Mouse (Mus musculus) lung, postnatal 0 days (tissue): ENCODE measurements around the gene Msi2. TPM values are rescaled to one million over a fixed set of nuclear protein-coding genes. Genes with fewer than 3 reads are reported as not detected.
A peak's percentile ranks its signal among the peaks of the same experiment; 100 is the strongest.

Experiments used
- ATAC-seq: fragments of 200-750 bp; cut with Nextera tagmentation; 2 replicates; pipeline ENCODE4 v1.8.0; 2017; ENCODE audit warnings: moderate library complexity
- DNase-seq: peaks from one replicate; pipeline ENCODE4 v3.0.0-alpha.2; 2016; ENCODE audit warnings: low spot score
- H3K27ac ChIP-seq: fragments of 300-500 bp; sonication (generic); 2 replicates; pipeline ENCODE4 v1.5.1; 2014; ENCODE audit warnings: antibody characterized with exemption, mild to moderate bottlenecking, low read length, mixed read lengths
- H3K27me3 ChIP-seq: fragments of 300-500 bp; sonication (generic); replicated peaks from 2 replicates; pipeline ENCODE4 v1.6.1; 2014; ENCODE audit warnings: low read length, mixed read lengths; ENCODE audit not compliant: insufficient read depth
- H3K36me3 ChIP-seq: fragments of 300-500 bp; sonication (generic); 2 replicates; pipeline ENCODE4 v1.6.1; 2014; ENCODE audit warnings: low read length, mixed read lengths; ENCODE audit not compliant: insufficient read depth
- H3K4me1 ChIP-seq: fragments of 300-500 bp; sonication (generic); 2 replicates; pipeline ENCODE4 v1.6.1; 2014; ENCODE audit warnings: antibody characterized with exemption, low read depth, low read length, mixed read lengths; ENCODE audit not compliant: insufficient read depth
- H3K4me2 ChIP-seq: fragments of 300-500 bp; sonication (generic); replicated peaks from 2 replicates; pipeline ENCODE4 v1.6.1; 2014; ENCODE audit warnings: low read depth, mild to moderate bottlenecking, low read length, moderate library complexity, mixed read lengths
- H3K4me3 ChIP-seq: fragments of 300-500 bp; sonication (generic); 2 replicates; pipeline ENCODE4 v1.5.1; 2014; ENCODE audit warnings: low read depth, low read length
- H3K9ac ChIP-seq: fragments of 300-500 bp; sonication (generic); replicated peaks from 2 replicates; pipeline ENCODE4 v1.6.1; 2014; ENCODE audit warnings: low read depth, mild to moderate bottlenecking
- H3K9me3 ChIP-seq: fragments of 300-500 bp; sonication (generic); 2 replicates; pipeline ENCODE4 v1.6.1; 2016; ENCODE audit warnings: low read length, mixed read lengths
- CTCF ChIP-seq: IDR thresholded peaks from 2 replicates; pipeline ENCODE4 v1.5.1; 2016; ENCODE audit warnings: antibody characterized with exemption, mild to moderate bottlenecking
- EP300 ChIP-seq: IDR thresholded peaks from 2 replicates; pipeline ENCODE4 v1.6.1; 2016; ENCODE audit warnings: antibody characterized with exemption, mild to moderate bottlenecking, control low read depth
- WGBS: fragments of 180-500 bp; shearing (Covaris S2); extraction: QIAGEN DNeasy Blood & Tissue Kit; methylation state at CpG from one replicate; pipeline ENCODE4 v1.1.7; 2014; 5-methylcytosine and 5-hydroxymethylcytosine counted together
- polyA plus RNA-seq: library from polyadenylated mRNA; unstranded; fragments of >200 nt; fragmentation: Nextera tagmentation; extraction: Ambion mirVana; gene quantifications from 2 replicates; pipeline ENCODE4 v1.2.1, GENCODE M21; 2015

Gene Msi2
- polyA plus RNA-seq, 1 experiment from 2014 or later = 12.6 TPM

- peak; percentile 47 for DNase-seq
- Histone ChIP-seq H3K9ac (no peak overlapping the region), H3K4me2 (no peak overlapping the region), H3K27ac (no peak overlapping the region), H3K9me3 (no peaks in the 10 kb centered on the region), H3K4me3 (no peak overlapping the region), H3K4me1 (no peaks in the 10 kb centered on the region; the same call in 1 of the 2 replicates), H3K27me3 (no peaks in the 10 kb centered on the region), H3K36me3 (0 out of 2 replicates have a peak, but pooled peaks cover 3% of the 10 kb centered on the region)
- 50% methylated on average over 18 of the region's 18 CpGs for WGBS
- peak; percentile 71 for ATAC-seq
- TF ChIP-seq EP300 = no peak
- TF ChIP-seq CTCF = no peak
Measured at GRCm38 (mm10) chr11:88654391-88655213, 63.7 kb downstream of the Msi2 start.

GRCm38 (mm10) chr11:88650275-88650674, 68.0 kb downstream of the Msi2 start:
- Histone ChIP-seq H3K4me1 (no peaks in the 10 kb centered on the region; the same call in 1 of the 2 replicates), H3K27me3 (no peaks in the 10 kb centered on the region), H3K9me3 (no peaks in the 10 kb centered on the region), H3K27ac (no peak overlapping the region), H3K4me3 (no peak overlapping the region), H3K9ac (no peak overlapping the region), H3K36me3 (0 out of 2 replicates have a peak, but pooled peaks cover 3% of the 10 kb centered on the region), H3K4me2 (no peak overlapping the region)
- no peak for ATAC-seq
- TF ChIP-seq CTCF (no peak), EP300 (no peak)
- 45% methylated on average over 4 of the region's 4 CpGs for WGBS
- no peak for DNase-seq

GRCm38 (mm10) chr11:88649009-88649408, 69.3 kb downstream of the Msi2 start:
- Histone ChIP-seq H3K36me3 (no peaks in the 10 kb centered on the region), H3K4me1 (no peaks in the 10 kb centered on the region), H3K4me3 (no peak overlapping the region), H3K4me2 (no peak overlapping the region), H3K9ac (no peak overlapping the region), H3K27ac (no peak overlapping the region), H3K9me3 (no peaks in the 10 kb centered on the region), H3K27me3 (no peaks in the 10 kb centered on the region)
- DNase-seq (no peak), ATAC-seq (no peak)
- WGBS = 33% methylated on average over 2 of the region's 2 CpGs
- TF ChIP-seq EP300 (no peak), CTCF (no peak)

- no peak for TF ChIP-seq CTCF
- no peak for TF ChIP-seq EP300
- DNase-seq (no peak), ATAC-seq (no peak)
- no peak overlapping the region for H3K9ac ChIP-seq
- H3K27ac ChIP-seq = no peak overlapping the region
- no peaks in the 10 kb centered on the region for H3K36me3 ChIP-seq
- H3K4me3 ChIP-seq = no peak overlapping the region
- H3K27me3 ChIP-seq = no peaks in the 10 kb centered on the region
- 35% methylated on average over 5 of the region's 5 CpGs for WGBS
- H3K4me2 ChIP-seq = no peak overlapping the region
- H3K9me3 ChIP-seq = no peaks in the 10 kb centered on the region
- H3K4me1 ChIP-seq = no peaks in the 10 kb centered on the region
Measured at GRCm38 (mm10) chr11:88648407-88648806, 69.9 kb downstream of the Msi2 start.

- no peak overlapping the region for H3K27ac ChIP-seq
- H3K9me3 ChIP-seq = no peaks in the 10 kb centered on the region
- H3K9ac ChIP-seq = no peak overlapping the region
- H3K4me1 ChIP-seq = no peaks in the 10 kb centered on the region
- 87% methylated on average over 6 of the region's 6 CpGs for WGBS
- H3K27me3 ChIP-seq = no peaks in the 10 kb centered on the region
- ATAC-seq = no peak
- no peaks in the 10 kb centered on the region for H3K36me3 ChIP-seq
- H3K4me2 ChIP-seq = no peak overlapping the region
- DNase-seq = no peak
- TF ChIP-seq CTCF = no peak
- no peak for TF ChIP-seq EP300
- H3K4me3 ChIP-seq = no peak overlapping the region
Measured at GRCm38 (mm10) chr11:88646493-88646892, 71.8 kb downstream of the Msi2 start.

GRCm38 (mm10) chr11:88645821-88646220, 72.5 kb downstream of the Msi2 start:
- Histone ChIP-seq H3K9ac (no peak overlapping the region), H3K4me1 (no peaks in the 10 kb centered on the region), H3K27ac (no peak overlapping the region), H3K9me3 (no peaks in the 10 kb centered on the region), H3K27me3 (no peaks in the 10 kb centered on the region), H3K4me2 (no peak overlapping the region), H3K4me3 (no peak overlapping the region), H3K36me3 (no peaks in the 10 kb centered on the region)
- no peak for ATAC-seq
- TF ChIP-seq CTCF (no peak), EP300 (no peak)
- DNase-seq = no peak
- WGBS = 81% methylated on average over 7 of the region's 7 CpGs
